Mouse (Mus musculus): ENCODE results near the gene Ppif. TPM values are rescaled to one million over a fixed set of nuclear protein-coding genes. Genes with fewer than 3 reads are reported as not detected.

The Ppif gene
- polyA plus RNA-seq, 1 experiment from 2014 or later, result 44.4 TPM

DNA sequence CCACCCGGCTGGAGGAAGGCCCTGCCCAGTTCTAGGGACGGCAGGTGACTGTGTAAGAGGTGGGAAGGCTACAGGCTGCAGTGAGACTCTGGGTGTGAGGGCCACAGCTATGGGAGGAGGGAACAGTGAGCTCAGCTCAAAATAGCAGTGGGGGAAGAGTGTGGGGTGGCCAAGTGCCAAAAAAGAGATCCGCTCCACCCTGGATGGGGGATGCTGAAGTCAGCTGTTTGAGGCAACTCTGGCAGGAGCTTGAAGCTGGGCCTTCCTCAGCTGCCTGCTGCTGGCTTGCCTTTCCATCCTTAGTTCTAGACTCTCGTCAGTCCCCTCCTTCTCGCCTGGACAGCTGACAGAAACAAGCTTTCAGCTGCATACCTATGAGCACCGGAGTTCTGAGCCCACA is 42.6 kb downstream of the Ppif start:
- peak; percentile 54 for ATAC-seq (ENCODE audit: low FRiP score, low TSS enrichment)
- peak overlapping the region; percentile 53; the same call in 1 of the 2 replicates for H3K27ac ChIP-seq (ENCODE audit: low read depth, low read length)
- H3K36me3 ChIP-seq (ENCODE audit: control insufficient read depth, insufficient read depth, low read length), result peaks cover 9% of the 10 kb centered on the region; the same call in 1 of the 2 replicates
- H3K27me3 ChIP-seq (ENCODE audit: control insufficient read depth, insufficient read depth, low read length), result no peaks in the 10 kb centered on the region
- H3K4me1 ChIP-seq (ENCODE audit: control insufficient read depth, insufficient read depth, low read length), result peaks cover 56% of the 10 kb centered on the region
- H3K9ac ChIP-seq (ENCODE audit: low read depth, low read length), result no peak overlapping the region
- 48% methylated on average over 6 of the region's 6 CpGs for WGBS
- H3K4me3 ChIP-seq (ENCODE audit: low read length), result no peak overlapping the region
- no peak overlapping the region for H3K4me2 ChIP-seq (replicated peaks; ENCODE audit: low read depth, low read length)
- H3K9me3 ChIP-seq (ENCODE audit: control insufficient read depth, low read length), result no peaks in the 10 kb centered on the region

DNA sequence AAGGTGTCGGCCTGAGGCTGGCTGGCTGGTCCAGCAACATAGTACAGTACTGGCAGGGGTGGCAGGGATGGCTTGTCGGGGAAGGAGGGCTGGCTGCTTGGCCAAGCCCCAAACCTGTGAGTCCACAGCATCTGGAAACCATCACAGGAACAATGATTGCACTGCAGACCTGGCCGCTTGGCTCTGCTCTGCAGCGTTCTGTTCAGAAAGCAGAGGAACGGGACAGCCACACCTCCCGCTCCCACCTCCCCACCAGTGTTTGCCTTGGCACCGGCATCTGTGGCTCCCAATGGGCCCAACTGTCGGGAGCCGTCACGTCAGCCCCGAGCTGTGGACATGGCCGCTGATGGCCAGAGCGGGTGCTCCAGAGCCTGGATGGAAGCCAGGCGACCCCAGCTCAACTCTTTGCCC is 44.6 kb downstream of the Ppif start:
- Histone ChIP-seq H3K4me3 (ENCODE audit: low read length) (no peak overlapping the region), H3K4me1 (ENCODE audit: control insufficient read depth, insufficient read depth, low read length) (peaks cover 56% of the 10 kb centered on the region)
- WGBS, result 31% methylated on average over 14 of the region's 14 CpGs

DNA sequence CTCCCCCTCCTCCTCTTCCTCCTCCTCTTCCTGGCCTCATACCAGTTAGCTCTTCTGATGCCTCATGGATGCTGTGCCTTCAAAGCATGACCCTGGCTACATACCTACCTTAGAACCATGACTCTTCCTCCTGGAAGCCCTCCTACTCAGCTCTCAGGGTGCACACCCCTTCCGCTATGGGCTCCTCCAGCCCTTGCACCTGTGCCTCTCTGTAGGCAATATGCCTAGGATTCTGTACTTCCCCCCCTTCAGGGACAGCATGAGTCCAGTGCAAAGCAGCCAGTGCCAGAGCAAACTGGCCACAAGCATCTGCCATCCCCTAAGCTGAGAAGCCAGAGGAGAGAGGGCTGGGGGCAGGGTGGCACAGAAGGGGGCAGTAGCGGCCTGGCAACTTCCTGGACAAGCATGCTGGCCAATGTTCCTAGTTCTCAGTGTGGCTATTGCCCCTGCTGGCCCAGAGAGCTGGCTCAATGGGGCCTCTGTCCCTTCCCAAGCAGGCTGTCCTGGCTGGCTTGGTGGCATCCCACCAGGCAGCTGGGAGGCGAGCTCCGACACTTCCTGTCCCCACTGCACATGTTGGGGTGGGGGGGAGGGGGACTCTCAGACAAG is 46.1 kb downstream of the Ppif start:
- H3K9me3 ChIP-seq (ENCODE audit: control insufficient read depth, low read length), result no peaks in the 10 kb centered on the region
- no peak overlapping the region for H3K9ac ChIP-seq (ENCODE audit: low read depth, low read length)
- H3K4me1 ChIP-seq (ENCODE audit: control insufficient read depth, insufficient read depth, low read length), result peaks cover 45% of the 10 kb centered on the region
- WGBS, result 81% methylated on average over 4 of the region's 4 CpGs
- H3K27me3 ChIP-seq (ENCODE audit: control insufficient read depth, insufficient read depth, low read length), result no peaks in the 10 kb centered on the region
- H3K36me3 ChIP-seq (ENCODE audit: control insufficient read depth, insufficient read depth, low read length), result peaks cover 13% of the 10 kb centered on the region; the same call in 1 of the 2 replicates
- H3K4me3 ChIP-seq (ENCODE audit: low read length), result no peak overlapping the region
- H3K27ac ChIP-seq (ENCODE audit: low read depth, low read length), result no peak overlapping the region
- no peak for ATAC-seq (ENCODE audit: low FRiP score, low TSS enrichment)
- H3K4me2 ChIP-seq (replicated peaks; ENCODE audit: low read depth, low read length), result no peak overlapping the region

More for the DNA sequence above, 44.6 kb downstream of the Ppif start:
- peak; percentile 41; the same call in 1 of the 2 replicates for ATAC-seq (ENCODE audit: low FRiP score, low TSS enrichment)
- no peak overlapping the region for H3K4me2 ChIP-seq (replicated peaks; ENCODE audit: low read depth, low read length)
- no peaks in the 10 kb centered on the region for H3K9me3 ChIP-seq (ENCODE audit: control insufficient read depth, low read length)
- H3K27me3 ChIP-seq (ENCODE audit: control insufficient read depth, insufficient read depth, low read length), result no peaks in the 10 kb centered on the region
- H3K27ac ChIP-seq (ENCODE audit: low read depth, low read length), result peak overlapping the region; percentile 51
- peaks cover 9% of the 10 kb centered on the region; the same call in 1 of the 2 replicates for H3K36me3 ChIP-seq (ENCODE audit: control insufficient read depth, insufficient read depth, low read length)
- peak overlapping the region; percentile 37; the same call in 1 of the 2 replicates for H3K9ac ChIP-seq (ENCODE audit: low read depth, low read length)

DNA sequence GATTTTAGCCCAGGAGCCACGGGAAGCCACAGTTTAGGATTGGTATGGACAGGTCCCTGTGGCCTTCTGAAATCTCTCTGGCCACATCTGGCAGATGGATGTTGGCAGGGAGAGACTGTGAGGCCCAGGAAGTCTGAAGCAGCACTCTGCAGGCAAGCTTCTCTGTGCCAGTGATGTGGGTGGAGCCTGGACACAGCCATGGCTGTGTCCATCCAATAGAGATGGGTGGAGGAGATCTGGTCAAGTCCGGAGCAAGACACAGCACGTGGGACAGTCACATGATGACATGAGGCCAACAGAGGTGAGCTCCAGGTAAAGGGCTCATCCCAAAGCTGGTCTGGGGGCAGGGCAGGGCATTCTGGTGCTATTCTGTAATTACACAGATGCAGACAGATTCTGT is 47.3 kb downstream of the Ppif start:
- H3K4me2 ChIP-seq (replicated peaks; ENCODE audit: low read depth, low read length), result no peak overlapping the region
- peaks cover 13% of the 10 kb centered on the region; the same call in 1 of the 2 replicates for H3K36me3 ChIP-seq (ENCODE audit: control insufficient read depth, insufficient read depth, low read length)
- peaks cover 34% of the 10 kb centered on the region for H3K4me1 ChIP-seq (ENCODE audit: control insufficient read depth, insufficient read depth, low read length)
- 74% methylated on average over 3 of the region's 3 CpGs for WGBS
- no peak overlapping the region for H3K27ac ChIP-seq (ENCODE audit: low read depth, low read length)
- H3K9me3 ChIP-seq (ENCODE audit: control insufficient read depth, low read length), result no peaks in the 10 kb centered on the region
- no peak for ATAC-seq (ENCODE audit: low FRiP score, low TSS enrichment)
- H3K9ac ChIP-seq (ENCODE audit: low read depth, low read length), result no peak overlapping the region
- no peak overlapping the region for H3K4me3 ChIP-seq (ENCODE audit: low read length)
- H3K27me3 ChIP-seq (ENCODE audit: control insufficient read depth, insufficient read depth, low read length), result no peaks in the 10 kb centered on the region

DNA sequence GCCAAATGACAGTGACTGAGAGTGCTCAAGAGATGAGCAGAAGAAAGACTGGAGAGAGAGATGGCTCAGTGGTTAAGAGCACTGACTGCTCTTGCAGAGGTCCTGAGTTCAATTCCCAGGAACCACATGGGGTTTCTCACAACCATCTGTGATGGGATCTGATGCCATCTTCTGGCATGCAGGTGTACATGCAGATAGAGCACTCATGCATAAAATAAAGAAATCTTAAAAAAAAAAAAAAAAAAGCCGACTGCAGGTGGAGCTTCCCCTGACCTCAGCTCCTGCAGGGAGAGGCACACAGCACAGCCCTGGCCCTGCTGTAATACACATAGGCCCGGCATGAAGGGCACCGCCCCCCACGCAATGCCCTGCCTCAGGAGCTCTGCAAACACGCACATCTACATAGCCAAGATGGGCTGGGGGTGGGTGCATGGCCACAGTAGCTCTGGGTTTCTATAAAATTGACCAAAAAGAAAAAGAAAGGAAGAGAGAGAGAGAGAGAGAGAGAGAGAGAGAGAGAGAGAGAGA is 48.0 kb downstream of the Ppif start:
- Histone ChIP-seq H3K36me3 (ENCODE audit: control insufficient read depth, insufficient read depth, low read length) (peaks cover 10% of the 10 kb centered on the region; the same call in 1 of the 2 replicates), H3K9me3 (ENCODE audit: control insufficient read depth, low read length) (no peaks in the 10 kb centered on the region), H3K4me3 (ENCODE audit: low read length) (no peak overlapping the region), H3K9ac (ENCODE audit: low read depth, low read length) (no peak overlapping the region), H3K27ac (ENCODE audit: low read depth, low read length) (no peak overlapping the region), H3K4me2 (replicated peaks; ENCODE audit: low read depth, low read length) (no peak overlapping the region), H3K27me3 (ENCODE audit: control insufficient read depth, insufficient read depth, low read length) (no peaks in the 10 kb centered on the region), H3K4me1 (ENCODE audit: control insufficient read depth, insufficient read depth, low read length) (peaks cover 27% of the 10 kb centered on the region)
- WGBS, result 54% methylated on average over 5 of the region's 5 CpGs
- no peak for ATAC-seq (ENCODE audit: low FRiP score, low TSS enrichment)

DNA sequence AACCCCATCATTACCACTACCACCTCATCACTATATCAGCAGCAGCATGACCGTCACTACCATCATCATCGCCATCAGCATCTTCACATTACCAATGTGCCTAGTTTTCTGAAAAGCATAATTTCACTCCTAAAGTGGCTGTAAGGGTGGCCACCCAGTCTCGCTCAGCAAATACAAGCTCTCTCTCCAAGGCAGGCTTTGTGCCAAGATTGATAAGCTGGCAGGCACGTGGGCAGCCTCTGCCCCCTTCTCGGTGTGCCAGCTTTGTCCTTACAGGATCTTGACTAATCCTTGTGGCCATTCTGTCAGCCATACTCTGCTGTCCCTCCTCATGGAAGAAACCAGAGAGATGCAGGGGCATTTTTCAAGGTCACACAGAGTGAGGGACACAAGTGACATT is 49.0 kb downstream of the Ppif start:
- Histone ChIP-seq H3K27ac (ENCODE audit: low read depth, low read length) (no peak overlapping the region), H3K4me3 (ENCODE audit: low read length) (no peak overlapping the region), H3K4me1 (ENCODE audit: control insufficient read depth, insufficient read depth, low read length) (peaks cover 18% of the 10 kb centered on the region), H3K27me3 (ENCODE audit: control insufficient read depth, insufficient read depth, low read length) (no peaks in the 10 kb centered on the region), H3K9me3 (ENCODE audit: control insufficient read depth, low read length) (no peaks in the 10 kb centered on the region), H3K9ac (ENCODE audit: low read depth, low read length) (no peak overlapping the region), H3K36me3 (ENCODE audit: control insufficient read depth, insufficient read depth, low read length) (0 out of 2 replicates have a peak, but pooled peaks cover 5% of the 10 kb centered on the region), H3K4me2 (replicated peaks; ENCODE audit: low read depth, low read length) (no peak overlapping the region)
- ATAC-seq (ENCODE audit: low FRiP score, low TSS enrichment), result no peak
- 94% methylated on average over 5 of the region's 5 CpGs for WGBS

DNA sequence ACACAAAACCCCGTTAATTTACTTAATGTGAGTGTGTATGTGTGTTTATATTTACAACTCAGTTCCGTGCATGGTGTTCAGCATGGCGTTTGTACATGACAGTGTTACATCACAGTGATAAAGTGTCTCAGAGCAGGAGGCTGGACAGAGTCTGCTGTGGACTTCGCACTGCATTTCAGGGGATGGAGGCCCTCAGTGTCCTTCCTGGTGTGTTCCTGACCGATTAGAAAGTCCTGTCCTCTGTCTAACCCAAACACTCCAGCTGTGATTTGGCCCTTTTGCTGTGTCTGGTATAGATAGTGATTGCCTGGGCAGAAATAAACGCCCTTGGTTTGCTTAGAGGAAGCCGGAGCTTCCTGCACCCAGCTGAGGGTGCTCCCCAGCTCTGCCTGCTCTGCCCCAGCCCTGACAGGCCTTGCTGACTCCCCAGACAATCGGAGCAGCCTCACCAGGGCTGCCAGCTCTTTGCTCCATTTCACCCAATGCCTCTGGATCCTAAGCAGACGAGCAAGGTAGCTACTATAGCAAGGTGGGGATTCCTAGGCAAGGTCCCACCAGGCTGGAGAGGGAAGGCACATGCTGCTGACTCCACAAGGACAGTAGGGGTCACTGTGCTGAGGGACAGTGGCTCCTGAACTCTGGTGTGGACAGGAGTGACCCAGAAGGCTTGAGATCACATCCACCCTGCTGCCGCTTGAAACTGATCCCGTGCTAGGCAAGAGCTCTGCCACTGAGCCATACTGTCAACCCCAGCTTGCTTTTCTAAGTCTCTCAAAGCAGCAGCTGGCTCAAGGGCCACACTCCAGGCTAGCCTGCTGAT is 51.6 kb downstream of the Ppif start:
- Histone ChIP-seq H3K4me3 (ENCODE audit: low read length) (no peak overlapping the region), H3K4me1 (ENCODE audit: control insufficient read depth, insufficient read depth, low read length) (peaks cover 8% of the 10 kb centered on the region; the same call in 1 of the 2 replicates), H3K9ac (ENCODE audit: low read depth, low read length) (no peak overlapping the region), H3K27me3 (ENCODE audit: control insufficient read depth, insufficient read depth, low read length) (no peaks in the 10 kb centered on the region), H3K9me3 (ENCODE audit: control insufficient read depth, low read length) (no peaks in the 10 kb centered on the region), H3K36me3 (ENCODE audit: control insufficient read depth, insufficient read depth, low read length) (peaks cover 9% of the 10 kb centered on the region; the same call in 1 of the 2 replicates), H3K4me2 (replicated peaks; ENCODE audit: low read depth, low read length) (no peak overlapping the region), H3K27ac (ENCODE audit: low read depth, low read length) (no peak overlapping the region)
- no peak for ATAC-seq (ENCODE audit: low FRiP score, low TSS enrichment)
- 58% methylated on average over 11 of the region's 11 CpGs for WGBS

DNA sequence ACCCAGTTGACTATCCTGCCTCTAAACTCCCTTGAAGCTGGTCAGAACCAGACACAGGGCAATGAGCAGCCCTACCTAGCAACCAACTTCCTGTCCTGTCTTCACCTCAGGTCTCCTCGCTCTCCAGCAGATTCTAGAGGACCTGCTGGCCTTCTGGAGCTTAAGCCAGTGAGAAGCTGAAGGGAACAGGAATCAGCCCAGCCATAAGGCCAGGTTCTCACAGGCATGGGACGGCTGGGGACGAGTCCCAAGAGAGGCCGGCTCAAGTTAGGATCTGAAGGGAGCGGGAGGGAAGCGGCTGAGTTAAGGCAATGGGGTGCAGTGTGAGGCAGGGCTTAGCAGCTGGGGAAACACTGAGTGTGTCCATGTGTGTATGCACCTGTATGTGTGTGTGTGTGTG is 52.4 kb downstream of the Ppif start:
- peaks cover 10% of the 10 kb centered on the region for H3K4me1 ChIP-seq (ENCODE audit: control insufficient read depth, insufficient read depth, low read length)
- H3K4me2 ChIP-seq (replicated peaks; ENCODE audit: low read depth, low read length), result no peak overlapping the region
- 85% methylated on average over 6 of the region's 6 CpGs for WGBS
- no peak overlapping the region for H3K9ac ChIP-seq (ENCODE audit: low read depth, low read length)
- H3K27me3 ChIP-seq (ENCODE audit: control insufficient read depth, insufficient read depth, low read length), result no peaks in the 10 kb centered on the region
- no peak overlapping the region for H3K27ac ChIP-seq (ENCODE audit: low read depth, low read length)
- no peak overlapping the region for H3K4me3 ChIP-seq (ENCODE audit: low read length)
- ATAC-seq (ENCODE audit: low FRiP score, low TSS enrichment), result no peak
- peaks cover 9% of the 10 kb centered on the region; the same call in 1 of the 2 replicates for H3K36me3 ChIP-seq (ENCODE audit: control insufficient read depth, insufficient read depth, low read length)
- H3K9me3 ChIP-seq (ENCODE audit: control insufficient read depth, low read length), result no peaks in the 10 kb centered on the region

Measured in kidney, embryonic 14.5 days (tissue).